Mouse (Mus musculus) cerebellum, postnatal 10 days (tissue): ENCODE data around the gene Pnma1.

Experiments used
- DNase-seq, 2 experiments: peaks; one replicate each; pipeline ENCODE4 v3.0.0; 2021; ENCODE audit warnings: mixed read lengths in 2 of 2

Pnma1 gene

DNA sequence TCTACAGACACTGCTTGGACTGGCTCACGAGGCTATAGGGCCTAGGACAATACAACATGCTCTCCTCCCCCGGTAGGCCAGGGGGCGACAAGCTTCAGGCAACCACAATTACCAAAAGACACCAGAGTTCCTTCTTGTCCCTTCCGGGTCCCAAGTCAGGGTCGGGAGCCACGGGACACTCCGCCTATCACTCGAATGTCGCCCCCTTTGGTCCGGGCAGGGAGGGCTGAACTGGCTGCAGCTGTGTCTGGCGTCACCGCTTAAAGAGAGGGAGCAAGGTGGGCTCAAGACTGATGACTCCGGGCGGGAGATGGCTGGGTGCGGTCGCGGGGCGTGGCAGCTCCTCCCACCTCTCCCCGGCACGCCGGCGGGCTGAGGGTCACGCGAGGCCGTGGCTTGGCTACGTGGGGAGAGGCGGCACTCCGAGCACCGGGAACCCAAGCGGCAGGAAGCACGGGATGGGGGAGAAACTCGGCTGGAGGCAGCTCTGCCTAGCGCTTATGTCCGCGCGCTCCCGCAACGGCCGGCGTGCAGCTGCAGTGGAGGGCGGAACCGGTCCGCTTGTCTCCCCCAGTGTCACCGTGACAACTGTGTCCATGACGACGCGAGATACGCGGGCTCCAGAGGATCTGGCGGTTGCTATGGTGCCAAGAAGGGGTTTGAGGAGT, at the start of gene Pnma1:
Gene Pnma1, minus strand, starts transcription at position 536 of the 668 bp plus-strand sequence.
- peak; percentile 87 to 90 for DNase-seq

DNA sequence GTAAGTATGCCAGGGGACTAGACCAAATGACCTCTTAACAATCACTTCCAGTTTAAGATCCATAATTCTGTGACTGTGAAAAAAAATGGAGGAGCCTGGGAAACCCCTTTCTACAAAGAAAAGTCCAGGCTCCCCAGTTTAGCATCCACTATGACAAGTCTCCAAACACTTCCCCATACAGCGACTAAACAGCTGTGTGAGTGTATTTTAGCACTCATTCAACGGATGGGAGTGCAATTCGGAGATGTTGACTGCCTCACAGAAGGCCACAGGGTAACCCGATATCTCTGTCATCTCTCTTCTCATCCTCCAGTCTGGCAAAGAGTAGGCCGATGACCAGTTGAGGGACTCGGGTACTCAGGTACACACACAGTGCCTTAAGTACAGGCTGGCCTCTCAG, 46.9 kb upstream of the Pnma1 start:
- DNase-seq: no peak

DNA sequence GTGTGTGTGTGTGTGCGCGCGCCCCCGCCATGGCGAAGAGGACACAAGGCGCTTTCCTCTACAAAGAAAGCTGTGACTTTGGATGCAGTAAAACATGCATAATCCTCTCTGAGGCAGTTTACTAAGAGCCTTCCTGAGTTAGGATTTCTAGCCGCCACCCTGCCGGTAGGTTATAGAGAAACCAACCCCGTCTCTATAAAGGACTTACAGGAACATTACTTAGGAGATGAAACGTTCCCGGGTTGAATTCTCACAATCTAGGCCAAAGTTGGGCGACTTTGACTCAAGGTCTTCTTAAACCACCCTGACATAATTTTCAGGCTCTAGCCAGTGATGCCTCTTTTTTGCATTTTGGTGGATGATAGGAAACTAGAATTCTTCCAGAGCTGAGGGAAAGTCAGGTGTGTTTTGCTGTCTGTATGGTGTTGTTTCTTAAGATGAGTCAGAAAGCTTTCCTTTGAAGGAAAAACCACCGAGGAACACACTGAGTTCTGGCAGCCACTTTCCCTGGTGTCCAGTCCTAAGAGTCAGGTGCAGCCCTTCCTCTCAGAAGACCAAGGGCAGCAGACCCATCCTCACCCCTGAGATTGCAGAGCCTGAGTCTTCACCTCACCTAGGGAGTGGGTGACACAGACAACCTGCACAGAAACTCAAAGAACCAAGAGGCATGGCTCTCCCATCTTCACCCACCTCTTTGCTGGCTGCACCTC, 46.3 kb upstream of the Pnma1 start:
- no peak for DNase-seq

DNA sequence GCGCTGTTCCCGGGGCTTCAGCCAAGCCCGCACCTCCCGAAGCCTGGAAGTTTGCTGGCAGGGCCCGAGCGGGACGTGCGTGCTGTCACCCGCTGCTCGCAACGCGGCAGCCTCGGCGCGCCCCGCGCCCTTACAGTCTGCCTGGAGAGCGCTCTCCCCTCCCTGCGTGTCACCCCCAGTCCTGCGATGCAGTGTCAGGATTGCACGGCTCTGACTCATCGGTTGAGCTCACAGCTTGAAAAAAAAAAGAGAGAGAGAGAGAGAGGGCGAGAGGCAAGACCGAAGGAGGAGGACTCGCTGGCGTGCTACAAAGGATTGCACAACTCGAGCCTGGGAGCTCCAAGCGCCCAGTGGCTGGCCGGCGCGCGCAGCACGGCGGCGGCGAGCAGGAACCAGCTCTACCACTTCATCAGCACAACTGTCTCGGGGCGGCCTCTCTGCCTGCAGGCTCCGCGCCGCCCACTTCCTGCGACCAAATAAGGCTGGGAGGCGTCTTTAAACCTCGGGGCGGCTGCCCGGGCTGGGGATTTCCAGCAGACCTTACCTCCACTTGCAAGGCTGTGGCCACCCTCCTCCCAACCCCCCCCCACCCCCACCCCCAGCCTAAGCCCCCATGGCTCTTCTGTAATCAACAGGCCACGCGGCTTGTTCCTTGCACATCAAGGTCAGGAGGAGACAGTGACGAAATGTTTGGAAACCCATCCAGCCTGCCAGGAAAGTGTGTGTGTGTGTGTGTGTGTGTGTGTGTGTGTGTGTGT, 45.5 kb upstream of the Pnma1 start:
- peak; percentile 88 to 91 for DNase-seq

DNA sequence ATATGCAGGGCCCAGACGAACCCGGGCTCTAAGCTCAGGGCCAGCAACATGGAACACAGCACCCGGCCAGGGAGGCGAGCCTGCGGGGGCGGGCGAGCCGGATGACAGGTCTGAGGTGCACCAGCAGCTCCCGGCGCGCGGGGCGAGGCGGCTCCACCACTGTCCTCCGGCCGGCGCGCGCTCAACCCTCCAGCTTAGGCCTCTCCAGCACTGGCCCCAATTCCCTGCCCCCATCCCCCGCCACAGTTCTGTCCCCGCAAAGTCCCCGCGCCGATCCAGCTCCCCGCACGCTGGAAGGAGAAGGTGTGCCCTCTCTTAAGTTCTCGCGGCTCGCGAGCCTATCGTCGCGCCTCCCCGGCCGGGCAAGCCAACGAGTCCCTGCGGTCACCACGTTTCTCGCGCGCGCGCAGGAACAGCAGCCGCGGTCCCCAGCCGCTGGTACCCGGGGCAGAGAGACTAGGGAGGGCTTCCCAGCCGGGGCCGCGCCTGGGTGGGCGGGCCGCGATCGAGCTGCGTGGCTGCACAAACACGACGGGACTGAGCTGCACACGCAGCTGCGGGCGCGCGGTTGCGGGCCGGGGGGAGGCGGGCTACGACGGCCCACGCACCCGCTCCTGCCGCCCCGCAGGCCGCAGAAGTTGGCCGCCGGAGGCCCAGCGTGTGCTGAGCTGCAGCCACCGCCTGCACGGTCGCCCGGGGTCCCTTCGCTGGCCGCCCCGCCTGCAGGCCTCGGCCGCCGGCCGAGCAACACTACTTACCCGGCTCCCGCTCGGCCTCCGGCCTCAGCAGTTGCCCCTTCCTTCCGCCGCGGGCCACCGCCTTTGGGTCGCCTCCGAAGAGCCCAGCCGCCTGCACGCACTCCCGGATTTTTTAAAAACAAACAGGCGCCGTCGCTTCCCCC, 44.7 kb upstream of the Pnma1 start:
- DNase-seq: peak; percentile 80 to 86

DNA sequence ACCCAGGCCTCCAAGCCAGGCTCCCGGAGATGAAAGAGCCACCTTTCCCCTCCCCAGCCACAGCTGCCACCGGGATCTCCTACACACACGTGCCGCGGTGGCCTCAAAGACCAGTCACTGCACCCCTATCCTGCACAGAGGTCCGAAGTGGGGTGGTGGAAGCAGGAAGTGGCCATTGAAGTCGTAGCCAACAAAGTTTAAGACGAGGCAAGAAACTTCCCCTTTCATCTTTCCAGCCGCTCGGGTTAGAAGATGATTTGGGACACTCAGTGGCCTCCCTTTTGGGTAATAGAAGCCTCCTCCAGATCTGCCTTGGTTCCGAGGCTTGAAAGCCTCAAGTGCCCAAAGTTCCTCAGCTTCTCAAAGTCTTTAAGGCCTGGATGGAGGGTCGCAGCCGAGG, 44.0 kb upstream of the Pnma1 start:
- DNase-seq: peak in 1 of 2 experiments; percentile 16

DNA sequence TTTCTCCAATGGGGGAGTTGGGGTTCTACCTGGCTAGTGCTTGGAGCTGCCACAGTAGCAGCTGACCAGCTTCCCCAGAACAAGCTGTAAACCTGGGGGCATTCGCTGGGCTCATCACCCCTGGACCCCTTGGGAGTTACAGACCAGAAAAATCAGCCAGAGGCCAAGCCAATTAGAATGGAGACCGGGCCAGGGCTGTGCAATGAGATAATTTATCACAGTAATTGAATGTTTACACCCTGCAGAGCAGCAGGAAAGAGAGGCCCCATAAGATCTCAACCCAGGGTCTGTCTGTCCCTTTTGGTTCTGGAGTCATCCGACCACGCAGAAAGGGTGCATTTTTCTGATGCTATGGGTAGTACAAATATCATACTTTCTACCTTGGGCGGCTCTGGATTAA, 43.5 kb upstream of the Pnma1 start:
- DNase-seq: no peak

DNA sequence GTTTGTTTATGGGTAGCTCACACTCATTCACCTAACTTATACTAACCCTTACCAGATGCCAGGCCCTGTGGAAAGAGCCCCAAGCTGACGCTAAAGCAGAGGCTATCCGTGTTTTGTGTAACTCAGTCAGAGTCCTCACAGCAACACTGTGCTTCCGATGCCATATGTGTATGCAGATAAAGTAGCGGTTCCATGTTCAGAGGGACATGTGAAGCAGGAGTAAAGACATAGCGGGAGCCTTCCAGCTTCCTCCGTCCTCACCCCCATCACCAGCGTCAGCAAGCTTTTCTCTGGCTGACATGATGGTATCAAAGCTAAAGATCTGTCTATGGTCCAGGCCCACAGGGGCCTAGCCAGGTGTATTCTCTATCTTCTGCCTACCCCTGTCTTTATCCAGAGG, 42.9 kb upstream of the Pnma1 start:
- DNase-seq: no peak

DNA sequence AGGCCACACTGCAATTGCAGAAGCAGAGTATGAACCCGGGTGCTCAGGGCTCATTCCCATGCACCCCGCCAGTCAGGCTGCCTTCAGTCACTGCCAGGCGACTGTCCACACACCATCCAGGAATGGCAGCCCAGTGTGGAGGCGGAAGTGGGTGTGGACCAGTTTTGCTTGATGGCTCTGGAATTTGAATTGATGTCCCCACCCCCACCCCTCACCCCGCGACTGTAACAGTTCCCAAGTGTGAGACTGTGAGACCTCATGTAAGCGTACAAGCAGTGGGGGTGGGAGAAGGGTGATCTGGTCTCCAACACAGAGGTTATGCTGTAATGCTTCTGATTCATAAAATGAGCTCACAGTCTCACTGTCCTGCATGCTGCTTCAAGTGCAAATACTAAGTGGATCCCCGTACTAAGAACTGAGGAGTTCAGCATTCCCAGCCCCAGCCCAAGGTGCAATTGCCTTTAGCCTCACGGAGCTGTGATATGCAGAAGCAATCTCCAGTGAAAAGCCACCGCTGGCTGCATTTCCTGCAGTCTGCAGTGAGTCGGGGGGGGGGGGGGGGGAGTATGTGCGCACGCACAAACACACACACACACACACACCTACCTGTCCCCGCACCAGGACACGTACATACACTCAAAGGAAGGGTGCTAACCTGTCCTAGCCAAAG, 42.0 kb upstream of the Pnma1 start:
- no peak for DNase-seq

DNA sequence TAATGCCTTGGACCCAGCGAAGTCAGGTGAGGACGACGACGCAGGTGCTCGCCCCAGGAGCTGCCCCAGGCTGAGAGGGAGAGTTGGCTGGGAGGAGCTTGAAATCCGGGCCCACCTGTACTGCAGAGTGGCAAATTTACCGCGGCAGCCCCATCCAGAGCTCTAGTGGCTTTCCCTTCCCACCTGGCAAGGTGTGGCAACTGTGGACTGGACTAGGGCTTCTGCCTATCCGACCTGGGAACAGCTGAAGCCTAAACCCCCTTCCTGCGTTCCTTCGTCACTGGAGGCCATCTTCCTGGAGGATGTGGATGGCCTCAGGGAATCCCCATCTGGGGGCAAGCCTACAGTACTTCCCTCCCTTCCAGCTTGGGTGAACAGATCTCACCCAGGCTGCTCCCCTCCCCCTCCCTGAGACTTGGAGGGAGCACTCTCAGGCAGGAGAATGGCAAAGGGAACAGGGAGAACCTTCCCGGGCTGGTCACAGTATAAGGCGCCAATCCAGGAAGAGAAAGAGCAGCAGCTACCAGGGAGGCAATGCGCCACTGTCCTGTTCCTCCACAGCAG, 40.7 kb upstream of the Pnma1 start:
- DNase-seq: peak in 1 of 2 experiments; percentile 19

DNA sequence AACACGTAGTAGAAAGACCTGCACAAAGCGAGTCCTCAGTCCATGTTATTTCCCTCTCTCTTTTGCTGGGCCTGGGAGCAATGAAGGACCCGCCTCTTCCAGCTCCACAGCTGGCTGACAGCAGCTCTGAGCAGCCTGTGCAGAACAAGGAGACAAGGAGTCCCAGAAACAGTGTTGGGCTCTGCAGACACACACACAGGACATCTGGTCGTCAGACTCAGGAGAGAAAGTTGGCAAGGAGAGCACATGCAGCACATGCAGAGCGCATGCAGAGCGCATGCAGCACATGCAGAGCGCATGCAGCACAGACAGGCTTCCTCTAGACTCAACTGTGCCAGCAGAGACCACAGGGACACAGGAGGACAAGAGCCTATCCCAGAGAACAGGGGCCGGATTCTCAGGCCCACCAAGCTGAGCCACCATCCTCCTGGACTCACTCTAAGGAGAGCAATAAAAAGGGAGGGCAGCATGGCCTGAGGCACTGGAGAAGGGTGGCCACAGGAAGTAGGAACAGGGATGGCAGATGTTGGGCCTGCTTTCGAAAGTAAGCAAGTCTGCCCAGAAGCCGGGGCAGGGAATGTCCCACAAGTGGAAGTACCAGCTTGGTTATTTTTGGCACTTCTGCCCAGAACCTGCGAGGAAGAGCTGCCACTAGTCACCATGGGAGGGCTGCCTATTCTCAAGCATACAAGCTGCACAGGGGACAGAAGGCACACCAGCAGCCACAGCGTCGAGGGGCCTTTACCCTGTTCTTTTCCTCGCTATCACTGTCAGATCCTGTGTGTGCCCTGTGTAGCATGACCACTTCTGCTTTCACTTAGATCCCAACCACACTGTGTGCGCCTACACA, 39.7 kb upstream of the Pnma1 start:
- peak; percentile 53 to 57 for DNase-seq

DNA sequence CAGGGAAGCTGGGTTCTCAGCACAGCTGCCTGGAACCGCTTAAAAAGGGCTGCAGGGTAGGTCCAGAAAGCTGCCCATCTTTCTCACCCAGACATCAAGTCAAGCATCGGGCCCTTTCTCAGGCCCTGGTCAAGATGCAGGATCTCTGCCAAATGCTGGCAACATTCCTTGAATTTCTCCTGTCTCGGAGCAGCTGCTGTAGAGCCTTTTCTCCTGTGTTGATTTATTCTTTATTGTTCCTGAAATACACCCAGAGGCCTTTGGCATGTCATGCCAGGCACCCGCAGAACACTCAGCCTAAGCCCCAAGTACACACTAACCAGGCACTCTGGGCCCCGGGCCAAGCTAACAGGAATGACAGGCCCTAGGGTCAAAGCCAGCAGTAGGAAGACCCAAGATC, 38.7 kb upstream of the Pnma1 start:
- DNase-seq: peak; percentile 71 to 78

DNA sequence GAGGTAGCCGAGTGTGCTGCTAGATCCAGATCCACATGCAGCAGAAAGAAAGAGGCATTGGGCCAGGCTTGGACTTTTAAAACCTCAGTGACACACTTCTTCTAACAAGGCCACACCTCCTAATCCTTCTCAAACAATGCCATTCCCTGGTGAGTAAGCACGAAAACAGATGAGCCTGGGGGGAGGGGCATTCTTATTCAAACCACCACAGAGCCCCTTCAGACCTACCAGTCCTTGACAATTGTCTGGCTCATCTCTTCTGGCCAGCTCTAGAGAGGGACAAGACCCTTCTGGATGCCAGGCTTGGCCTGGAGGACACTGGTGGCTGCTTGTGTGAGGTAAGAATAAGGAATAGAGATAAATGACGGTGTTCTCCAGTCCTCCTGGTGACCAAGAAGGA, 38.2 kb upstream of the Pnma1 start:
- peak in 1 of 2 experiments; percentile 26 for DNase-seq

DNA sequence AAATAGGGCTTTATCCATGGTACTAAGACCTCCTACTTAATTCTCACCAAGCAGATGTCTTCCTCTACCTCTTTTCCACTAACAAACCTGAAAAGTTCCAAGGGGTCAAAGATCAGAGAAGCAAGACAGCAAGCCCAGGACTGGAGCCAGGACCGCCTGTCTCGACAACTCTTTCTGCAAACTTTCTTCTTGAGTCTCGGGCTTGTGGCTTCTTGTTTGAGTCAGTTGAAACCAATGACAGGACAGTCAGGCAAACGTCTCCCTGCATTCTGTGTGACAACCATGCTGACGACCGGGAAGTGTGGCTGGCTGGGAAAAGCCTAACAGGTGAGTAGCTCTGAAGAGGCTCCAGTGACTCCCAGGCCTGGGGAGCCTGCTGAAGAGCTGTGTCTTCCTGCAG, 37.3 kb upstream of the Pnma1 start:
- DNase-seq: peak in 1 of 2 experiments; percentile 6

DNA sequence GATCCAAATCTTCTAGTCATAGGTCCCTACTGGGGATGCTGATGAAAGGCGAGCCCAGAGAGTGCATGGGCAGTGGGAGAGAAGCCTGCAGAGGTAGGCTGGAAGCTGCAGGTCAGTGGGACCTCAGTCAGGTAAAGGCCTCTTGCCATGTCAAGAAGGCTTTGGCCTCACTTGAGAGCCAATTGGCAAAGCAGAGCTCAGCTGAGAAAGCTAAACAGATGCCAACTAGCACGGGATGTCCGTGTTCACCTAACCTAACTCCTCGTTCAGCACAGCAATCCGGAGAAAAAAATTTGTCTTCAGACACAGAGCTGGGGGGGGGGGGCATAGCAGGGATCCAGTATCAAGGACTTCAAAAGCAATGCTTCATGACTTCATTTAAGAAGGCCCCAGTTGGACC, 36.7 kb upstream of the Pnma1 start:
- DNase-seq: peak in 1 of 2 experiments; percentile 18

DNA sequence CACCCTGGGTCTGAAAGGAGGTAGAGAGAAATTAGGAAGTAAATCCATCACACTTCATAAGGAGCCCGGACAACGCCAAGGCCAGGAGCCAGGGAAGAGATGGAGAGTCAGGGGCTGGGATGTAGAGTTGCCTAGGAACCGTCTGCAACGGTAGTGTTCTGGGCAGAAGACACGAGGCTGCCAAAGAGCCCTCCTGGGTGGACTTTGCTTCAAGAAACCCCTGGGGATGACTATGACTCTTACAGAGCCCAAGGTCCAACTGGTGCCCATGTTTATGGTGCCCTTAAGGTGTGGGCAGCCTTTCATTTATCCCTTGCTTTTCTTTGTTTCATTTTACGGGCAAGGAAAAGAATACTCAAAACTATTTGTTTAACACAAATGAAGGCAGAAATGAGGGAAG, 33.7 kb upstream of the Pnma1 start:
- DNase-seq: no peak

DNA sequence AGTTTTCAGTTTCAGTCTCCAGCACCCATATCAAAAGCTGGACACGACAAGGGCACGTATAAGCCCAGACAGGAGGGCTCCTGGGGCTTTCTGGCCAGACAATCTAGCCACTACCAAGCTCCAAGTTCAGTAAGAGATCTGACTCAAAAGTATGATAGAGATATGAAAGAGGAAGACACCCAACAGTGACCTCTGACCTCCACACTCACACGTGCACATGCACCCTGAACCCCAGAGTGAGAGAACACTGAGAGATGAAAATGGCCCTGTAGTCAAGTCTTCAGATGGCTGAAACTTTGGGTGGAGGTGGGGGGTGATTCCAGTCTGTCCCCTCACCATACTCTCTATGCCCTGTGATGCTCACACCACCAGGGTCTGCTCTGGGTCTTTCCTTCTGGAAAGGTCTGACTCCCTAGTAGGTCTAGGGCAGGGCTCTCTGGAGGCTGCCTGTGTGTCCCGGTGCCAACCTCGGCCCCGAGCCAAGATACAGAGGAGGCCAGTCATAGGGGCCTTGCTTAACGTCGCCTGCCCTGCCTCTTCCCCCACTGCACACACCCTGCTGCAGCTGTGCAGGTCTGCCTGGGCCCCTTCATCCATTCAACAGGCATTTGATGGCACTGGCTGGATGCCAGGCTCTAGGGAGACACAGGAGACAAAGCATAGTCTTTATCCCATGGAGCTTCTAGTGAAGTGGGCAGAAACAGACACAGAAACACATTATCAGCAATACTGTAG, 32.6 kb upstream of the Pnma1 start:
- DNase-seq: peak; percentile 70 to 73

DNA sequence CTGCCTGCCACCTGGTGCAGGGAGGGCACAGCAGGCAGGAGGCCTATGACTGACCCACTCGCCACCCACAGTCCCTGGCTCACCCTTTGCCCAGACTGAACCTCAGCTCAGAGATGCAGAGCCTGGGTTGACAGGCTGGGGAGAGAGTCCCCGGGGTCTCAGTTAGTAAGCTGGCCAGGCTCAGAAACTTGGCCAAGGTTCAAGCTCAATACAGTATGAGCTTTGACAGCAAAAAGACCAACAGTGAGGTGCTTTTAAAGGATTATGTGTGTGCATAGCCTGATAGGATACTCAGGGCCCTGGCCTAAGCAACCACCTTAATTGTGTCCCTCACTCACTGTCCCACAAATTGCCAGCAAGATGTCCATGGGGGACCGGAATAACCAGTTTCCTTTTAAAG, 31.8 kb upstream of the Pnma1 start:
- DNase-seq: no peak

DNA sequence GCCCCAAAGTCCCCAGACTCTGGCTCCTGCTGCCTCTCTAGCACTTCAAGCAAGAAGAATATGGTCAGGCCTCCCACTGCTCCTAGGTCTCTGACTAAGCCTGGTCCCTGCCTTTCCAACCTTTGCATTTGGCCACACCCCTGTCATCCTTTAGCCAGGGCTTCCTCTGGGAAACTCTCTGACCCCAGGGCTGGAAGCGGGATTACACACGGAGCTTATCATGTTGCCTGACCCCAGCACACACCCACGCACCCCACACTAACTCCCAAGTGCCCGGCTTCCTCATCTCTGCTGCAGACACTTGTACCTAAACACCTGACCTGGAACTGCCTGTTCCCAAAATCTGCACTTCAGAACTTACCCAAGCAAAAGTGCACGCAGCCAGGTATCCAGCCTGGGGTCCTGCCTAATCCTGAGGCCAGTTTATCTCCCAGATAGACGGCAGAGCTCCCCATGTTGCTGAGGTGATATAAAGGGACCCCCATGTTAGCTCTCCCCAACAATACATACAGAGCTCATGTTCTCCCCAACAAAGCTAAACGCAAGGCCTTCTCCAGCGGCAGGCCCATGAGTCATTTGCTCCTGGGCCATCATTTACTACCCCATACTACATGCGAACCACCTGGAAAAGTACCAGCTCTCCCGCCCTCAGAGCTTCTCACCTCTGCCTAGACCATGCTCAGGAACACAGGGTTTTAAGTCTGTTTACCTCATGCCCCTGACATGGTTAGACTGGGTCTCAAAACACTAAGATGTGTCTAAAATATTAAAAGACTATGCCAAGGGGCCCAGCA, 30.6 kb upstream of the Pnma1 start:
- no peak for DNase-seq
